Mouse (Mus musculus): Measurements from ENCODE around the gene Myo1c.

DNA sequence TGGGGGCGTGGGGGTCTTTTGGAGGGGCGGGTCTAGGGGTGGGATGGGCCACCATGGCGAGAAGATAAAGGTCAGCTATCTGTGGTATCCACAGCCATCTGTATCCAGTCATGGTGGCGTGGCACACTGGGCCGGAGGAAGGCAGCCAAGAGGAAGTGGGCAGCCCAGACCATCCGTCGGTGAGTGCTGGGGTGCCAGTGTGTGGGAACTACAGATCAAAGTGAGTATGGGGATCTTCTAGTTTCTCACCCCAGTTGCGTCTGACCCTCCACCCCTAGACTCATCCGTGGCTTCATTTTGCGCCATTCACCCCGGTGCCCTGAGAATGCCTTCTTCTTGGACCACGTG lies 19.5 kb downstream of the Myo1c start:
- TF ChIP-seq CTCF (IDR thresholded peaks at IDR 0.05; ENCODE audit: control insufficient read depth, insufficient read depth, low read length), result no peak
- no peak for TF ChIP-seq POLR2A (IDR thresholded peaks at IDR 0.05; ENCODE audit: borderline replicate concordance, control insufficient read depth, low read depth, low read length)

Data from bone marrow, adult 2 months (tissue).